Mouse (Mus musculus): ENCODE measurements around the gene Mvp. TPM values are rescaled to one million over a fixed set of nuclear protein-coding genes. Genes with fewer than 3 reads are reported as not detected.

Mvp gene
- 27.9 and 52.7 TPM in 2 replicates for polyA plus RNA-seq (2012; ENCODE audit: insufficient read depth, insufficient read length, missing spikeins)

- peaks cover 20% of the 10 kb centered on the region for H3K4me1 ChIP-seq (ENCODE audit: control insufficient read depth, insufficient read depth, insufficient read length, low read length)
- H3K27ac ChIP-seq (replicated peaks; ENCODE audit: low read depth, low read length), result peak within 1 kb of the TSS; percentile 97
- H3K4me3 ChIP-seq (ENCODE audit: insufficient read depth, low read depth, low read length), result peak within 1 kb of the TSS; percentile 89
These were observed at the start of gene Mvp for GRCm38 (mm10) chr7:127014320-127014719. Gene Mvp (minus strand): TSS chr7:127014621.

DNA sequence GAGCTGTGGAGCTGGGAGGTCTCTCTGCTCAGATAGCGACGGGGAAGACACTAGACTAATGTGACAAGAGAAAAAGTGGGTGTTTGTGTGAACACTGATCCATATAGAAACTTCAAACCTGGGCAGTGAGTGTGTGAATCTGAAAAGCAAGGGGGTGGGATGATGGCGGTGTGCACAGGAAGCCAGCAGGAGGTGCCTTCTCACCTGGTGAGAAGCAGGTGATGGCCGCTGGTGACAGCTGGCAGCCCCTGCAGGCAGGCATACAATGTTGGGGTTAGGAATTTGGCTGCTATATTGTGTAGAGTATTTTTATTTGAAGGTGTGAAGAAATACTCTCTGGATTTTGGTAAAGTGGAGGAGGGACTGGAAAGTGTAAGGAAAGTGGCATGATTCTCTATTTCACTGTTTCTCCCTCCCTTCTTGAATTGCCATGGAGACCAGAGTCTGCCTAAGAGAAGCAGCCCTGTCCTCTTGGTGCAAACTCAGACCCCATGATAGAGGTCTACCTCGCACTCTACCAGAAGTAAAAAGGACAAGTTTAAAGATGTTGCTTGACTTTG, 40.7 kb upstream of the Mvp start:
- Histone ChIP-seq H3K4me3 (ENCODE audit: insufficient read depth, low read depth, low read length) (no peak overlapping the region), H3K4me1 (ENCODE audit: control insufficient read depth, insufficient read depth, insufficient read length, low read length) (no peaks in the 10 kb centered on the region), H3K27ac (replicated peaks; ENCODE audit: low read depth, low read length) (no peak overlapping the region)

GRCm38 (mm10) chr7:127041851-127042672, 27.6 kb upstream of the Mvp start, which contains the start of gene Kif22:
Gene Kif22 (minus strand): TSS chr7:127042471.
- no peaks in the 10 kb centered on the region for H3K4me1 ChIP-seq (ENCODE audit: control insufficient read depth, insufficient read depth, insufficient read length, low read length)
- peak within 1 kb of the TSS; percentile 84 for H3K4me3 ChIP-seq (ENCODE audit: insufficient read depth, low read depth, low read length)
- H3K27ac ChIP-seq (replicated peaks; ENCODE audit: low read depth, low read length), result peak within 1 kb of the TSS; percentile 62

DNA sequence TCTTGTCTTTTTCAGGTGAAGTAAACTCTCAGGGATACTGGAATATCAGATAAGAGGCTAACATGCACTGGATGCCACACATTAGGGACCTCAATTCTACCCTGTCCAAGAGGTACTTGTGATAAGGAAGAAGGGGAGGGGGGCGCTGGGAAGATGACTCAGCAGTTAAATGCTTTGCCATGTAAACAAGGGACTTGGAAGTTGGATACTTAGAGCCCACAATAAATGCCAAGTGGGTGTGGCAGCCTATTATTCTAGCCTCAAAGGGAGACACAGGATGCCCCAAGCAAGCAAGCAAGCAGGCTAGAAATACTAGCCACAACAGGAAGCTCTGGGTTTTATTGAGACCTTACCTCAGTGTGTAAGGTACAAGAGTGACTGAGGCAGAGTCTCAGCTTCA, 16.8 kb upstream of the Mvp start:
- Histone ChIP-seq H3K4me1 (ENCODE audit: control insufficient read depth, insufficient read depth, insufficient read length, low read length) (peaks cover 14% of the 10 kb centered on the region; the same call in 1 of the 2 replicates), H3K4me3 (ENCODE audit: insufficient read depth, low read depth, low read length) (no peak overlapping the region), H3K27ac (replicated peaks; ENCODE audit: low read depth, low read length) (no peak overlapping the region)

GRCm38 (mm10) chr7:127030172-127030571, 15.8 kb upstream of the Mvp start:
- H3K4me1 ChIP-seq (ENCODE audit: control insufficient read depth, insufficient read depth, insufficient read length, low read length), result peaks cover 14% of the 10 kb centered on the region; the same call in 1 of the 2 replicates

GRCm38 (mm10) chr7:127027885-127028284, 13.5 kb upstream of the Mvp start:
- H3K4me1 ChIP-seq (ENCODE audit: control insufficient read depth, insufficient read depth, insufficient read length, low read length), result peaks cover 5% of the 10 kb centered on the region
- peak overlapping the region; percentile 76 for H3K27ac ChIP-seq (replicated peaks; ENCODE audit: low read depth, low read length)
- peak overlapping the region; percentile 74 for H3K4me3 ChIP-seq (ENCODE audit: insufficient read depth, low read depth, low read length)

More at GRCm38 (mm10) chr7:127030172-127030571, 15.8 kb upstream of the Mvp start:
- Histone ChIP-seq H3K4me3 (ENCODE audit: insufficient read depth, low read depth, low read length) (no peak overlapping the region), H3K27ac (replicated peaks; ENCODE audit: low read depth, low read length) (no peak overlapping the region)

GRCm38 (mm10) chr7:127026984-127027726, 12.7 kb upstream of the Mvp start, which contains the start of gene Maz:
Gene Maz (minus strand): TSS chr7:127027037.
- Histone ChIP-seq H3K4me1 (ENCODE audit: control insufficient read depth, insufficient read depth, insufficient read length, low read length) (peaks cover 5% of the 10 kb centered on the region), H3K4me3 (ENCODE audit: insufficient read depth, low read depth, low read length) (peak within 1 kb of the TSS; percentile 83), H3K27ac (replicated peaks; ENCODE audit: low read depth, low read length) (peak within 1 kb of the TSS; percentile 77)

DNA sequence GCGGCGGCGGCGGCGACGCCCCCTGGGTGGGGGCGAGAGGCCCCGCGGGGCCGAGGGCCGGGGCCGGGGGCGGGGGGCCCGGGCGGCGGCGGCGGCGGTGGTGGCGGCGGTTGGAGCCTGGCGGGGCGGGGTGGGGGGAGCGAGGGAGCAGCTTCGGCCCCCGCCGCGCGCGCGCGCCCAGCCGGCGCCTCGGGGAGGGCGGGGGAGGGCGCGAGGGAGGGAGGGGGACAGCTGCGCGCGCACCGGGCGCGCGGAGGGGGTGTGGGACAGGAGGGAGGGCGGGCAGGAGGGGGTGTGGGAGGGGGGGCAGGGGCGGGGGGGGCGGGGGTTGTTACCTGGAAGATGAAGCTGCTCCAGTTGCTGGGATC, 12.2 kb upstream of the Mvp start:
- Histone ChIP-seq H3K27ac (replicated peaks; ENCODE audit: low read depth, low read length) (no peak overlapping the region), H3K4me1 (ENCODE audit: control insufficient read depth, insufficient read depth, insufficient read length, low read length) (peaks cover 5% of the 10 kb centered on the region), H3K4me3 (ENCODE audit: insufficient read depth, low read depth, low read length) (peak overlapping the region; percentile 83)

- Histone ChIP-seq H3K4me1 (ENCODE audit: control insufficient read depth, insufficient read depth, insufficient read length, low read length) (peaks cover 5% of the 10 kb centered on the region), H3K4me3 (ENCODE audit: insufficient read depth, low read depth, low read length) (peak overlapping the region; percentile 83), H3K27ac (replicated peaks; ENCODE audit: low read depth, low read length) (peak overlapping the region; percentile 68)
These were observed 11.8 kb upstream of the Mvp start for GRCm38 (mm10) chr7:127026161-127026600.

DNA sequence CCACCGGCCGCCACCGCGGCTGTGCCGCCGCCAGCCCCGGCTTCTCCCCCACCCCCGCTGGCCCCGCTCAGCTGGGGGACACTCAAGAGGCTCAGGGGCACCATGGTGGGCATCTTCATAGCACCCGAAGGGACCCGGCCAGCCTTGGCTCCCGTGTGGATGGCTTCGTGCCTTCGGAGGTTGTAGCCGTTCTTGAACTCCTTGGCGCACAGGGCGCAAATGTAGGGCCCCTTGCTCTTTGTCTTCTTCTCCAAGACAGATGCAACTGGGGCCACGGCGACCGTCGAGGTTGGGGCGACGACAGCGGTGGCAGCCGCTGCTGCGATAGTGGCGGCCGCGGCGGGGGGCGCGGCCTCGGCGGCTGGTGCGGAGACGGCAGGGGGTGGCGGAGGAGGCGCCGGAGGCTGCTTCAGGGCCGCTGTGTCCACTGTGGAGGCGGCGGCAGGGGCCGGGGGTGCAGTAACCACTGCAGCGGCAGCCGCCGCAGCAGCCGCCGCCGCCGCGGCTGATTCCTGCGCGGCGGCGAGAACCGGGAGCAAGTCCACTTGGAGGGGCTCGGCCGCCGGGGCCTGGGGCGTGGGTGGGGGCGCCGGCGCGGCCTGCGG, 11.2 kb upstream of the Mvp start:
- peaks cover 5% of the 10 kb centered on the region for H3K4me1 ChIP-seq (ENCODE audit: control insufficient read depth, insufficient read depth, insufficient read length, low read length)
- H3K4me3 ChIP-seq (ENCODE audit: insufficient read depth, low read depth, low read length), result peak overlapping the region; percentile 83
- H3K27ac ChIP-seq (replicated peaks; ENCODE audit: low read depth, low read length), result peak overlapping the region; percentile 68

- H3K4me1 ChIP-seq (ENCODE audit: control insufficient read depth, insufficient read depth, insufficient read length, low read length), result peaks cover 5% of the 10 kb centered on the region
- H3K4me3 ChIP-seq (ENCODE audit: insufficient read depth, low read depth, low read length), result peak overlapping the region; percentile 83
- H3K27ac ChIP-seq (replicated peaks; ENCODE audit: low read depth, low read length), result peak overlapping the region; percentile 36
These were observed 10.5 kb upstream of the Mvp start for GRCm38 (mm10) chr7:127024755-127025555.

GRCm38 (mm10) chr7:127023896-127024690, 9.7 kb upstream of the Mvp start:
- H3K4me1 ChIP-seq (ENCODE audit: control insufficient read depth, insufficient read depth, insufficient read length, low read length), result peaks cover 5% of the 10 kb centered on the region
- no peak overlapping the region for H3K27ac ChIP-seq (replicated peaks; ENCODE audit: low read depth, low read length)
- H3K4me3 ChIP-seq (ENCODE audit: insufficient read depth, low read depth, low read length), result no peak overlapping the region

DNA sequence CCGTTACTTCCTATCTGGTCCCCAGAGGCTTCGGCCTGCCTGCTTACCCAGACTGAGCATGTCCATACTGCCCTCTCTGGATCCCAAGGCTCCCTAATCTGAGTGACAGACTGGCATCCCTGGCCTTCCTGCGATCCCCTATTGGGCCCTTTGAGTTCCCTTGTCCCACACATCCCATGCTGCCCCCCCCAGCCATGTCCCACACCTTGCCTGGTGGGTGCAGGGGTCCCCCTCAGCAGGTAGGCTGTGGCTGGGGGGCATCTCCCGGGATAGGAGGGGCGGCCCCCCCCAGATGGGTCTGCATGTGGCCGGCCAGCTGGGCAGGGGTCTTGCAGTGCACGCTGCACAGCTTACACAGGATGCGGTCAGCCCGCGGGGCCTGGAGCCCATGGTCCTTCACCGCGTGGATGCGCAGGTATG, 8.9 kb upstream of the Mvp start:
- Histone ChIP-seq H3K4me3 (ENCODE audit: insufficient read depth, low read depth, low read length) (no peak overlapping the region; the same call in 1 of the 2 replicates), H3K4me1 (ENCODE audit: control insufficient read depth, insufficient read depth, insufficient read length, low read length) (peaks cover 5% of the 10 kb centered on the region), H3K27ac (replicated peaks; ENCODE audit: low read depth, low read length) (no peak overlapping the region)
